Mouse (Mus musculus): ENCODE data around the gene Entpd2. TPM values are rescaled to one million over a fixed set of nuclear protein-coding genes. Genes with fewer than 3 reads are reported as not detected.
A peak's percentile ranks its signal among the peaks of the same experiment; 100 is the strongest.

The Entpd2 gene
- polyA plus RNA-seq, 1 experiment: 6.2 TPM

GRCm38 (mm10) chr2:25422587-25423410, 27.1 kb downstream of the Entpd2 start, which contains the start of gene Fut7:
Fut7 (plus strand) TSS chr2:25423267.
- TF ChIP-seq POLR2A (IDR thresholded peaks at IDR 0.05; ENCODE audit: control insufficient read depth, low read depth, low read length) (no peak), CTCF (IDR thresholded peaks at IDR 0.05; ENCODE audit: control insufficient read depth, insufficient read depth, insufficient replicate concordance, low read depth, low read length) (no peak)
- no peaks in the 10 kb centered on the region for H3K27me3 ChIP-seq (ENCODE audit: control insufficient read depth, insufficient read depth, low read length)
- no peak within 1 kb of the TSS for H3K4me3 ChIP-seq (ENCODE audit: control insufficient read depth, low read depth, low read length)

GRCm38 (mm10) chr2:25423626-25424025, 28.0 kb downstream of the Entpd2 start:
- H3K27ac ChIP-seq (ENCODE audit: control insufficient read depth, insufficient read depth, low read depth, low read length): no peak overlapping the region
- no peak overlapping the region for H3K4me3 ChIP-seq (ENCODE audit: control insufficient read depth, low read depth, low read length)
- H3K36me3 ChIP-seq (ENCODE audit: control insufficient read depth, insufficient read depth, low read length): no peaks in the 10 kb centered on the region
- TF ChIP-seq POLR2A (IDR thresholded peaks at IDR 0.05; ENCODE audit: control insufficient read depth, low read depth, low read length): no peak
- TF ChIP-seq CTCF (IDR thresholded peaks at IDR 0.05; ENCODE audit: control insufficient read depth, insufficient read depth, insufficient replicate concordance, low read depth, low read length): no peak
- H3K4me1 ChIP-seq (ENCODE audit: control insufficient read depth, insufficient read depth, low read length): peaks cover 3% of the 10 kb centered on the region; the same call in 1 of the 2 replicates
- H3K27me3 ChIP-seq (ENCODE audit: control insufficient read depth, insufficient read depth, low read length): no peaks in the 10 kb centered on the region

More at GRCm38 (mm10) chr2:25422587-25423410, 27.1 kb downstream of the Entpd2 start, which contains the start of gene Fut7:
- peaks cover 3% of the 10 kb centered on the region; the same call in 1 of the 2 replicates for H3K4me1 ChIP-seq (ENCODE audit: control insufficient read depth, insufficient read depth, low read length)
- no peaks in the 10 kb centered on the region for H3K36me3 ChIP-seq (ENCODE audit: control insufficient read depth, insufficient read depth, low read length)
- no peak within 1 kb of the TSS for H3K27ac ChIP-seq (ENCODE audit: control insufficient read depth, insufficient read depth, low read depth, low read length)

GRCm38 (mm10) chr2:25425481-25425880, 29.8 kb downstream of the Entpd2 start:
- Histone ChIP-seq H3K36me3 (ENCODE audit: control insufficient read depth, insufficient read depth, low read length) (no peaks in the 10 kb centered on the region), H3K4me3 (ENCODE audit: control insufficient read depth, low read depth, low read length) (peak overlapping the region; percentile 8; the same call in 1 of the 2 replicates), H3K4me1 (ENCODE audit: control insufficient read depth, insufficient read depth, low read length) (peaks cover 9% of the 10 kb centered on the region), H3K27me3 (ENCODE audit: control insufficient read depth, insufficient read depth, low read length) (no peaks in the 10 kb centered on the region), H3K27ac (ENCODE audit: control insufficient read depth, insufficient read depth, low read depth, low read length) (no peak overlapping the region)
- TF ChIP-seq POLR2A (IDR thresholded peaks at IDR 0.05; ENCODE audit: control insufficient read depth, low read depth, low read length) (no peak), CTCF (IDR thresholded peaks at IDR 0.05; ENCODE audit: control insufficient read depth, insufficient read depth, insufficient replicate concordance, low read depth, low read length) (no peak)

GRCm38 (mm10) chr2:25426721-25427191, 31.1 kb downstream of the Entpd2 start:
- peak; percentile 66; the same call in 1 of the 2 replicates for TF ChIP-seq CTCF (IDR thresholded peaks at IDR 0.05; ENCODE audit: control insufficient read depth, insufficient read depth, insufficient replicate concordance, low read depth, low read length)
- TF ChIP-seq POLR2A (IDR thresholded peaks at IDR 0.05; ENCODE audit: control insufficient read depth, low read depth, low read length): no peak
- H3K36me3 ChIP-seq (ENCODE audit: control insufficient read depth, insufficient read depth, low read length): no peaks in the 10 kb centered on the region
- peaks cover 9% of the 10 kb centered on the region for H3K4me1 ChIP-seq (ENCODE audit: control insufficient read depth, insufficient read depth, low read length)
- H3K27me3 ChIP-seq (ENCODE audit: control insufficient read depth, insufficient read depth, low read length): no peaks in the 10 kb centered on the region
- no peak overlapping the region for H3K27ac ChIP-seq (ENCODE audit: control insufficient read depth, insufficient read depth, low read depth, low read length)
- no peak overlapping the region for H3K4me3 ChIP-seq (ENCODE audit: control insufficient read depth, low read depth, low read length)

GRCm38 (mm10) chr2:25427256-25427655, 31.6 kb downstream of the Entpd2 start:
- TF ChIP-seq CTCF (IDR thresholded peaks at IDR 0.05; ENCODE audit: control insufficient read depth, insufficient read depth, insufficient replicate concordance, low read depth, low read length) (no peak), POLR2A (IDR thresholded peaks at IDR 0.05; ENCODE audit: control insufficient read depth, low read depth, low read length) (no peak)
- Histone ChIP-seq H3K27me3 (ENCODE audit: control insufficient read depth, insufficient read depth, low read length) (no peaks in the 10 kb centered on the region), H3K36me3 (ENCODE audit: control insufficient read depth, insufficient read depth, low read length) (no peaks in the 10 kb centered on the region), H3K4me1 (ENCODE audit: control insufficient read depth, insufficient read depth, low read length) (peaks cover 9% of the 10 kb centered on the region), H3K4me3 (ENCODE audit: control insufficient read depth, low read depth, low read length) (no peak overlapping the region), H3K27ac (ENCODE audit: control insufficient read depth, insufficient read depth, low read depth, low read length) (no peak overlapping the region)

- TF ChIP-seq POLR2A (IDR thresholded peaks at IDR 0.05; ENCODE audit: control insufficient read depth, low read depth, low read length): peak; percentile 9; the same call in 1 of the 2 replicates
- TF ChIP-seq CTCF (IDR thresholded peaks at IDR 0.05; ENCODE audit: control insufficient read depth, insufficient read depth, insufficient replicate concordance, low read depth, low read length): peak; percentile 92
- Histone ChIP-seq H3K27ac (ENCODE audit: control insufficient read depth, insufficient read depth, low read depth, low read length) (peak within 1 kb of the TSS; percentile 30), H3K27me3 (ENCODE audit: control insufficient read depth, insufficient read depth, low read length) (no peaks in the 10 kb centered on the region), H3K36me3 (ENCODE audit: control insufficient read depth, insufficient read depth, low read length) (no peaks in the 10 kb centered on the region), H3K4me3 (ENCODE audit: control insufficient read depth, low read depth, low read length) (peak within 1 kb of the TSS; percentile 79), H3K4me1 (ENCODE audit: control insufficient read depth, insufficient read depth, low read length) (peaks cover 9% of the 10 kb centered on the region)
Measured at GRCm38 (mm10) chr2:25428442-25429236, 33.0 kb downstream of the Entpd2 start, which contains the start of gene Abca2. Abca2 (plus strand) TSS chr2:25428703.
